Mouse (Mus musculus) liver, postnatal 0 days (tissue): ENCODE results near the gene Zmynd11. TPM values are rescaled to one million over a fixed set of nuclear protein-coding genes. Genes with fewer than 3 reads are reported as not detected.

ENCODE experiments used
- ATAC-seq: fragments of 200-750 bp; cut with Nextera tagmentation; 2 replicates; pipeline ENCODE4 v1.8.0; 2017; ENCODE audit warnings: mild to moderate bottlenecking, moderate library complexity
- DNase-seq: peaks from one replicate; pipeline ENCODE4 v3.0.0-alpha.2; 2016
- H3K27ac ChIP-seq: fragments of 300-500 bp; sonication (generic); 2 replicates; pipeline ENCODE4 v1.5.1; 2014; ENCODE audit warnings: antibody characterized with exemption, moderate library complexity, mild to moderate bottlenecking, low read depth
- H3K27me3 ChIP-seq: fragments of 300-500 bp; sonication (generic); 2 replicates; pipeline ENCODE4 v1.6.1; 2014; ENCODE audit warnings: low read length, control low read depth, mixed read lengths; ENCODE audit not compliant: insufficient read depth
- H3K36me3 ChIP-seq: fragments of 300-500 bp; sonication (generic); replicated peaks from 2 replicates; pipeline ENCODE4 v1.6.1; 2014; ENCODE audit warnings: mild to moderate bottlenecking, control low read depth, low read length, moderate library complexity, mixed read lengths; ENCODE audit not compliant: insufficient read depth
- H3K4me1 ChIP-seq: fragments of 300-500 bp; sonication (generic); 2 replicates; pipeline ENCODE4 v1.6.1; 2014; ENCODE audit warnings: antibody characterized with exemption, mild to moderate bottlenecking, control low read depth; ENCODE audit not compliant: insufficient read depth
- H3K4me2 ChIP-seq: fragments of 300-500 bp; sonication (generic); 2 replicates; pipeline ENCODE4 v1.6.1; 2014; ENCODE audit warnings: low read depth, mild to moderate bottlenecking, low read length, moderate library complexity, mixed read lengths
- H3K4me3 ChIP-seq: fragments of 300-500 bp; sonication (generic); 2 replicates; pipeline ENCODE4 v1.5.1; 2014; ENCODE audit warnings: low read depth, low read length
- H3K9ac ChIP-seq: fragments of 300-500 bp; sonication (generic); replicated peaks from 2 replicates; pipeline ENCODE4 v1.6.1; 2014; ENCODE audit warnings: mild to moderate bottlenecking, moderate library complexity
- H3K9me3 ChIP-seq: fragments of 300-500 bp; sonication (generic); 2 replicates; pipeline ENCODE4 v1.6.1; 2016; ENCODE audit warnings: mild to moderate bottlenecking, control low read depth, low read length, mixed read lengths
- CTCF ChIP-seq: sonication (generic); IDR thresholded peaks from 2 replicates; pipeline ENCODE4 v1.5.1; 2016; ENCODE audit warnings: antibody characterized with exemption, low read depth
- EP300 ChIP-seq: IDR thresholded peaks from 2 replicates; pipeline ENCODE4 v1.6.1; 2016; ENCODE audit warnings: antibody characterized with exemption, low read depth, mild to moderate bottlenecking
- WGBS: fragments of 180-500 bp; shearing (Covaris S2); extraction: QIAGEN DNeasy Blood & Tissue Kit; methylation state at CpG from one replicate; pipeline ENCODE4 v1.1.7; 2014; ENCODE audit not compliant: insufficient replicate concordance; 5-methylcytosine and 5-hydroxymethylcytosine counted together
- polyA plus RNA-seq: library from polyadenylated mRNA; unstranded; fragments of >200 nt; fragmentation: Nextera tagmentation; extraction: Ambion mirVana; gene quantifications from 2 replicates; pipeline ENCODE4 v1.2.1, GENCODE M21; 2015

Zmynd11 gene
- polyA plus RNA-seq, 1 experiment from 2014 or later: 21.2 TPM

- TF ChIP-seq CTCF: no peak
- TF ChIP-seq EP300: no peak
- Histone ChIP-seq H3K27ac (no peak overlapping the region), H3K4me1 (no peaks in the 10 kb centered on the region), H3K4me2 (no peak overlapping the region), H3K27me3 (no peaks in the 10 kb centered on the region), H3K9me3 (no peaks in the 10 kb centered on the region), H3K9ac (no peak overlapping the region), H3K4me3 (no peak overlapping the region), H3K36me3 (no peaks in the 10 kb centered on the region)
- DNase-seq (no peak), ATAC-seq (no peak)
Measured at GRCm38 (mm10) chr13:9650580-9650979, 114.5 kb downstream of the Zmynd11 start.

- Histone ChIP-seq H3K4me2 (no peak overlapping the region), H3K9me3 (no peaks in the 10 kb centered on the region), H3K27ac (no peak overlapping the region), H3K4me1 (no peaks in the 10 kb centered on the region), H3K9ac (no peak overlapping the region), H3K4me3 (no peak overlapping the region), H3K27me3 (no peaks in the 10 kb centered on the region), H3K36me3 (no peaks in the 10 kb centered on the region)
- ATAC-seq (no peak), DNase-seq (no peak)
- 82% methylated on average over 1 of the region's 1 CpGs for WGBS
- TF ChIP-seq EP300 (no peak), CTCF (no peak)
Measured at GRCm38 (mm10) chr13:9649894-9650293, 115.2 kb downstream of the Zmynd11 start.

- no peak overlapping the region for H3K4me3 ChIP-seq
- ATAC-seq: no peak
- no peak overlapping the region for H3K4me2 ChIP-seq
- no peaks in the 10 kb centered on the region for H3K27me3 ChIP-seq
- no peak overlapping the region for H3K27ac ChIP-seq
- no peaks in the 10 kb centered on the region for H3K36me3 ChIP-seq
- no peak for DNase-seq
- no peak overlapping the region for H3K9ac ChIP-seq
- H3K4me1 ChIP-seq: no peaks in the 10 kb centered on the region
- WGBS: 87% methylated on average over 13 of the region's 13 CpGs
- H3K9me3 ChIP-seq: no peaks in the 10 kb centered on the region
- TF ChIP-seq CTCF (no peak), EP300 (no peak)
Measured at GRCm38 (mm10) chr13:9648716-9649115, 116.4 kb downstream of the Zmynd11 start.

- no peak overlapping the region for H3K9ac ChIP-seq
- DNase-seq (no peak), ATAC-seq (no peak)
- no peak overlapping the region for H3K27ac ChIP-seq
- no peaks in the 10 kb centered on the region for H3K27me3 ChIP-seq
- no peak overlapping the region for H3K4me3 ChIP-seq
- WGBS: 26% methylated on average over 3 of the region's 3 CpGs
- H3K36me3 ChIP-seq: no peaks in the 10 kb centered on the region
- TF ChIP-seq EP300 (no peak), CTCF (no peak)
- H3K4me1 ChIP-seq: no peaks in the 10 kb centered on the region
- no peaks in the 10 kb centered on the region for H3K9me3 ChIP-seq
- no peak overlapping the region for H3K4me2 ChIP-seq
Measured at GRCm38 (mm10) chr13:9637949-9638348, 127.2 kb downstream of the Zmynd11 start.

GRCm38 (mm10) chr13:9636505-9636904, 128.6 kb downstream of the Zmynd11 start:
- Histone ChIP-seq H3K36me3 (no peaks in the 10 kb centered on the region), H3K9ac (no peak overlapping the region), H3K27me3 (no peaks in the 10 kb centered on the region), H3K4me2 (no peak overlapping the region), H3K9me3 (no peaks in the 10 kb centered on the region), H3K4me1 (no peaks in the 10 kb centered on the region), H3K4me3 (no peak overlapping the region), H3K27ac (no peak overlapping the region)
- 38% methylated on average over 4 of the region's 4 CpGs for WGBS
- TF ChIP-seq CTCF: peak; percentile 72
- TF ChIP-seq EP300: no peak
- DNase-seq: peak; percentile 27
- ATAC-seq: peak; percentile 38; the same call in 1 of the 2 replicates

GRCm38 (mm10) chr13:9635951-9636350, 129.2 kb downstream of the Zmynd11 start:
- no peak for TF ChIP-seq EP300
- no peak for TF ChIP-seq CTCF
- H3K4me3 ChIP-seq: no peak overlapping the region
- H3K4me2 ChIP-seq: no peak overlapping the region
- DNase-seq (no peak), ATAC-seq (no peak)
- WGBS: 73% methylated on average over 2 of the region's 2 CpGs
- H3K4me1 ChIP-seq: no peaks in the 10 kb centered on the region
- no peaks in the 10 kb centered on the region for H3K27me3 ChIP-seq
- H3K9ac ChIP-seq: no peak overlapping the region
- H3K27ac ChIP-seq: no peak overlapping the region
- no peaks in the 10 kb centered on the region for H3K9me3 ChIP-seq
- no peaks in the 10 kb centered on the region for H3K36me3 ChIP-seq
